20 mouse cellular contexts compared by ENCODE assay signal in genomic region chr1:152018322-152018721, GRCm38 (mm10).
A peak's percentile ranks its signal among the peaks of the same experiment; 100 is the strongest.
DNase-seq lines count a peak whose midpoint lies in the region; ATAC-seq and TF ChIP-seq lines count a peak whose summit lies in the region.
"Had no signal": no experiment of that assay in that cellular context is flagged by ENCODE, and none has a peak within 500 bp of the region (broad histone marks: within the 10 kb centered on the region; RNA-seq: fewer than 3 reads in every experiment).

No protein-coding gene starts in this region.

- no peak for TF ChIP-seq CTCF in lung, postnatal 0 days (IDR thresholded peaks at IDR 0.05)

- no peak overlapping the region for H3K4me3 ChIP-seq in lung, postnatal 0 days (ENCODE audit: low read depth, low read length)
- H3K4me3 ChIP-seq: embryonic facial prominence, embryonic 15.5 days; erythroblast, embryonic 14.5 days; forebrain, embryonic 10.5 days; gastrocnemius, adult 2 months; heart, embryonic 13.5 days; hindbrain, embryonic 13.5 days; intestine, embryonic 15.5 days had no signal

- no peak overlapping the region for H3K9ac ChIP-seq in lung, postnatal 0 days (replicated peaks; ENCODE audit: low read depth)
- H3K9ac ChIP-seq: embryonic facial prominence, embryonic 15.5 days; heart, embryonic 13.5 days; hindbrain, embryonic 13.5 days; intestine, embryonic 15.5 days had no signal

- H3K27me3 ChIP-seq in lung, postnatal 0 days (replicated peaks; ENCODE audit: insufficient read depth, low read length): no peaks in the 10 kb centered on the region
- H3K27me3 ChIP-seq: embryonic facial prominence, embryonic 15.5 days; heart, embryonic 13.5 days; hindbrain, embryonic 13.5 days; intestine, embryonic 15.5 days had no signal

- no peak overlapping the region for H3K27ac ChIP-seq in lung, postnatal 0 days (ENCODE audit: low read length)
- H3K27ac ChIP-seq: embryonic facial prominence, embryonic 15.5 days; forebrain, embryonic 10.5 days; gastrocnemius, adult 2 months; heart, embryonic 13.5 days; hindbrain, embryonic 13.5 days; intestine, embryonic 15.5 days had no signal

- DNase-seq in brain, adult 2 months (ENCODE audit: low read depth, low spot score): peak; percentile 91
- peak; percentile 38 for DNase-seq in cerebellum, adult 11 months
- peak; percentile 42 for DNase-seq in cerebellum, adult 8-10 months
- DNase-seq in cerebellum, postnatal 14 days: peak; percentile 41 to 61
- DNase-seq in lung, postnatal 0 days (ENCODE audit: low spot score): no peak
- DNase-seq in ovary, postnatal 10 days (ENCODE audit: low spot score): no peak
- DNase-seq in kidney, adult 9 months: no peak
- DNase-seq: adrenal gland, adult 2 months; adrenal gland, postnatal 36 days; embryo, embryonic 11 days; gastrocnemius, adult 2 months; gastrocnemius, postnatal 25 days; heart, postnatal 4 days; kidney, adult 18-20 months had no signal

- no peaks in the 10 kb centered on the region for H3K4me1 ChIP-seq in lung, postnatal 0 days (ENCODE audit: insufficient read depth, low read depth, low read length)
- H3K4me1 ChIP-seq: intestine, embryonic 15.5 days had no signal

- H3K4me2 ChIP-seq in lung, postnatal 0 days (replicated peaks; ENCODE audit: low read depth, low read length): no peak overlapping the region
- H3K4me2 ChIP-seq: embryonic facial prominence, embryonic 15.5 days; heart, embryonic 13.5 days; hindbrain, embryonic 13.5 days; intestine, embryonic 15.5 days had no signal

- no peak for ATAC-seq in lung, postnatal 0 days

- no peaks in the 10 kb centered on the region for H3K36me3 ChIP-seq in lung, postnatal 0 days (ENCODE audit: insufficient read depth, low read length)
- H3K36me3 ChIP-seq: hindbrain, embryonic 13.5 days; intestine, embryonic 15.5 days had no signal

- H3K9me3 ChIP-seq in lung, postnatal 0 days (ENCODE audit: low read length): no peaks in the 10 kb centered on the region
- H3K9me3 ChIP-seq: embryonic facial prominence, embryonic 15.5 days; heart, embryonic 13.5 days; hindbrain, embryonic 13.5 days; intestine, embryonic 15.5 days had no signal

- WGBS in lung, postnatal 0 days: 57% methylated on average over 3 of the region's 3 CpGs

- TF ChIP-seq EP300 in lung, postnatal 0 days (IDR thresholded peaks at IDR 0.05): no peak

Comparison
In these comparisons a context has a peak if more than half of its experiments do, and no peak if none do; other contexts are left out.
1. DNase-seq: peak in brain, adult 2 months (single experiment), cerebellum, adult 11 months (single experiment), cerebellum, adult 8-10 months (single experiment) and cerebellum, postnatal 14 days (2 of 2); none in lung, postnatal 0 days (single experiment), ovary, postnatal 10 days (single experiment) and kidney, adult 9 months (single experiment).